Mouse (Mus musculus): Measurements from ENCODE around the gene Evi5.
A peak's percentile ranks its signal among the peaks of the same experiment; 100 is the strongest.

The Evi5 gene

GRCm38 (mm10) chr5:107801234-107801633 is 73.7 kb downstream of the Evi5 start:
- no peak for DNase-seq

DNA sequence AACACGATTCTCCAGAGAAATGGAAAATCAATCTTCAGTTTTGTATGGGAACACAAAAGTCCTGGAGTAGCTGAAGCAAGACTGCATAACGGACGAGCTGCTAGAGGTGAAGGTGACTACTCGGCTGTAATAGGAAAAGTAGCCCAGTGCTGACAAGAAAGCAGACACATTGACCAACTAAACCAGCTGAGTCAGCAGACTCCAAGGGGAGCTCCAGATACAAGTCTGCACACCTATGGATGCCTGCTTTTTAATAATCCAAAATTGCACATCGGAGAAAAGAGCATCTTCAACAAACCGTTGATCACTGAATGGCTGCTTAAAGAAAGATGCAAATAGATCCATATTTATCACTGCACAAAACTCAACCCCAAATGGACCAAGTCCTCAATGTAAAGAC is 76.6 kb downstream of the Evi5 start:
- no peak for DNase-seq

- DNase-seq, result peak in 1 of 2 experiments; percentile 3
These were observed 81.0 kb downstream of the Evi5 start for GRCm38 (mm10) chr5:107793927-107794326.

GRCm38 (mm10) chr5:107793258-107793657 is 81.6 kb downstream of the Evi5 start:
- peak; percentile 54 to 61 for DNase-seq

DNA sequence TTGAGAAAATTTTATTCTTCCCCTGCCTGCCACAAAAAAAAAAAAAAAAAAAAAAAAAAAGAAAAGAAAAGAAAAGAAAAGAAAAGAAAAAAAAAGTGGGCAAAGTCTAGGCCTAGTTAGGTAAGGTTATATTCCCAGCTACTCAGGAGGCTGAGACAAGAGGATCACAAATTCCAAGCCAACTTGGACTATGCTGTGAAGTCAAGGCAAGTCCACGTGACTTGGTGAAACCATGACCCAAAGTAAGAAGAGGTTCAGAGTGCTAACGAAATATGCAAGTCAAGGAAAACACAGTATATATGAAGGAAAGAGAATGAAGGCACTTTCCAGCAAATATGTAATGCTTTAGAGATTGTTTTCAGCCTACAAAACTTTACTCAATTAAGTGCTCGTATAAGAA is 82.4 kb downstream of the Evi5 start:
- DNase-seq, result no peak

DNA sequence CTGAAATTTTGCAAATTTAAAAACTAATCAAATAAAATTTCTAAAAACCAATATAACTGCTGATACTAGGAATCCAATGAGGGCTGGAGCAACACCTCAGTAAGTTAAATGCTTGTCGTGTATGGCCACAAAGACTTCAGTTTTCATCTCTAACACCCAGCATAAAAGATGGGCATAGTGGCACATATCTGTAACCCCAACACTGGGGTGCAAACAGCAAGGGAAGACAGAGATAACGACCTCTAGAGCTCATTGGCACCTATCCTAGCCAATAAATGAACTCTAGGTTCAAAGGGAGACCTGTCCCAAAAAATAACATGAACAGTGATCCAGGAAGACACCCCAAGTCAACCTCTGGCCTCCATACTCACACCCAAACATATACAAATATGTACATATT is 82.9 kb downstream of the Evi5 start:
- DNase-seq, result no peak

GRCm38 (mm10) chr5:107789492-107789891 is 85.4 kb downstream of the Evi5 start:
- DNase-seq, result no peak

DNA sequence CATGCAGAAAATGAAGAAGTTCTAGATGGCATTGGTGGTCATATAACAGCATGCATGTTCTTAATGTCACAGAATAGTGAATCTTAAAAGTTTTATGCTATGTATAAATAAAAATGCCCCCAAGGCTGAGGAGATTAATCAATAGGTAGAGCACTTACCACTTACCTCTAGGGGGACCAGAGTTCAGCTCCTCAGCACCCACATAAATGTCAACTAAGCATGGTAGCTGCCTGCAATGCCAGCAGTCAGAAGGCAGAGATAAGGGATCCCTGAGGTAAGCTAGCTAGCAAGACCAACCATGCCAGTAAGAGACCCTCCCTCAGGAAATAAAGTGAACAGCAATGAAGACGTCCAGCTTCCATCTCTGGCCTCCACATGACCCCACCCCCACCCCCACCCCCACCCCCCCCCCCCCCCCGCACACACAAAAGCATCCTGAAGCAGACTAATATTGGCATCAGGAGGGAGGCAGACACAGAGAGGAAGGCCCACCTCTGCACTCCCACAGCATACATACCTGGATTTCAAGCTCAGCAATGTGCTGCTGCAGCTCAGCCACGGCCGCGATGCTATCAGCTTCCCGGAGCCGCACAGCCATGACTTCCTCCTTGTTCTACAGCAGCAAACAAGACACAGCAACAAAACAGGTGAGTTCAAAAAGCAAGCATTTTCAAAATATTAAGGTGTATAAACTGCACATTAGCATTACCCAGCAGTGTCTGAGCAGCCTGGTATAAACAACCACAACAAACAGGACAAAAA is 87.0 kb downstream of the Evi5 start:
- DNase-seq, result no peak

GRCm38 (mm10) chr5:107782360-107782759 is 92.5 kb downstream of the Evi5 start:
- no peak for DNase-seq

DNA sequence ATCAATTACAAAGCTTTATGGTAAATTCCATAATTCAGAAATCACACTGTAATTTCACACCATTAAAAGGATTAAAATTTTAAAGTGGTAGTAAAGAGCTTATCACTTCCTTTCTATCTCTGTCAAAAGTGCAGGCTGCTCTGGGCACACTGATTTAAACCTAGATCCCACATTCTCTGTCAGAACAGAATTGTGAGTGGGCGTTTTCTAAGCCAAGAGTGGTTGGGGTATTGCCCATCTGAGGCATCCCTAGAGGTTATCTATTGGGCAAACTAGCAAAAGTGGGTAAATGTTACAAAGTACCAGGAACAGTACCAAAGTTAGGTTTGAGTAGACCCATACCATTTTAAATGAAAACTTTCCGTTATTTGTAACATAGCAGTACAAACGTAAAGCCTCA is 96.1 kb downstream of the Evi5 start:
- DNase-seq, result no peak

- DNase-seq, result no peak
These were observed 97.4 kb downstream of the Evi5 start for GRCm38 (mm10) chr5:107777545-107777830.

- no peak for DNase-seq
These were observed 97.9 kb downstream of the Evi5 start for GRCm38 (mm10) chr5:107776777-107777544.

DNA sequence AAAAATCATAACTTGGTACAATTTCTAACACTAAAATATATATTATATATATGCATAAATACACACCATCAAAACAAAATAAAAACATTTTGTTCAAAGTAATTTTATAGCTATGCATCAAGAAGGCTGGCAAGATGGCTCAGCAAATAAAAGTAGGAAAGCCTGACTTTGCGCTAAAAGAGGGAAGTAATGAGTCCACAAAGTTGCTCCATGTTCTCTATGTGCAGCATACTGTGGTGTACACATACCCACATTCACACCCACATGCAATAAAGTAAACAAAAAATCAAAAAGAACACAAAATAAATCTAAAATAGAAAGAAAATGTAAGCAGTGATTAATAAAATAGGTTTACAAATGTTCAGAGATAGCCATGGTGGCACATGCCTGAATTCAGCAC is 99.0 kb downstream of the Evi5 start:
- DNase-seq, result no peak

- DNase-seq, result no peak
These were observed 102.9 kb downstream of the Evi5 start for GRCm38 (mm10) chr5:107772049-107772448.

GRCm38 (mm10) chr5:107768224-107768623 is 106.7 kb downstream of the Evi5 start:
- DNase-seq, result no peak

GRCm38 (mm10) chr5:107765946-107766345 is 109.0 kb downstream of the Evi5 start:
- no peak for DNase-seq

- no peak for DNase-seq
These were observed 110.4 kb downstream of the Evi5 start for GRCm38 (mm10) chr5:107764486-107764885.

GRCm38 (mm10) chr5:107763674-107764073 is 111.2 kb downstream of the Evi5 start:
- no peak for DNase-seq

GRCm38 (mm10) chr5:107759121-107759520 is 115.8 kb downstream of the Evi5 start:
- DNase-seq, result no peak

GRCm38 (mm10) chr5:107756072-107756471 is 118.8 kb downstream of the Evi5 start:
- no peak for DNase-seq

DNA sequence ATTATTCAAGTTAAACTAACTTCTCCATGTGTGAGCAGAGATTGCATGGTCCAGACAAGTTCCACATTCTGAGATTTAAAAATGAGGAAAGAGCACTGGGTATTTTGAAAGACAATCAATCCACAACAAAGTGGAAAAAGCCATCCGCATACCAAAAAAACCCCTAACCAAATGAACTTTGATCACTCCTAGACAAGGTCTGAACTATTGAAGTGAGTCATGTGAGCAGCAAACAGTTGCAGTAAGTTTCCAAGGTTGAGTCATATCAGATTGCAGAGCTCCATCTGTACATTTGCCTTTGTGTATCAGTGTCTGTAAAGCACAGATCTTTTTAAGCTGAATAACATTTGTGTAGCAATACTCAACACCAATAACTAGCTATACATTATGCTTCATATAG is 120.2 kb downstream of the Evi5 start:
- DNase-seq, result no peak

DNA sequence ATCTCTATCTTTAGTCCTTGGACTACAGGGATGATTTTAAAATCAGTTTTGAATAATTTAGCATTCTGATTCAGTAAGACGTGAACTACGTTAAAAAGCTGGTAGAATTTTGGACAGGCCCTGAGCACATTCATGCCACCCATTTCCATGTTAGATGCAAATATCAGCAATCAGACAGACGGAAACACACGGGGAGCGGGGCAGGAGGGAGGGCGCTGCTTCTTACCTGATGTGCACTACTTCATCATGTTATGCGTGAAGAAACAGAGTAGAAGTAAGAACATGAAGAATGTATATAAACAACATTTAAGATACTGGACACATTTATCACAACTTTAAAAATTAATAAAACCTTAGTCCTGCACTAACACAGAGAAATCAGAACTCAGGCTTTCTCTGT is 121.3 kb downstream of the Evi5 start:
- no peak for DNase-seq

DNA sequence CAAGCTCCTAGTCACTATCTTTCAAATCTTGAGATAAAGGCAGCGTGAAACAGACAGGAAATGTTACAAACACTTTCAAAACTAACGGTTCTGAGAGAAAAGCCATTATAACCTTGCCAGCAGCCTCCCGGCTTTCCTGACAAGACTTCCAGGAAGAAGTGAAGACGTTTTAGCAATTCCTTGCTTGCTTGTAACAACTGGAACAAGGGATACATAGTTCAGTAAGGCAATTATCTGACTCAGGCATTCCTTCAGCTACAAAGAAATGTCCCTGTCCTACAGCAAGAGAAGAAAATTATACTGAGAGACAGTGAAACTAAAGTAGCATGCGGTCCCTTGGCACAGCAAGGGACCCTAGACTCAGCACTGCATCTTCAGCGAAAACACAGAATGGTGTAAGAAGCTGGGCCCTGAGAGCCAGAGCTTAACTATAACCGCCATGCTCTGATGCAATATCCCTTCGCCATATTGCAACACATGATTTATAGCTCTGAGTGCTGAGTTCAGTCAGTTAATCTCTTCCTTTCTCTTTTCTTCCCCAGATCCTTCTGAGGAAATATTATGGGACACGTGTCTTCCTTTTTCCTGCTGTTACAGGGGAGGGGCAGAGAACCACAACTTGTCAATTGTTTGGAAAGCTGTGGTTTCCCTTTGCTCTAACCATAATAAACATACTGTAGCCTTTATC is 125.5 kb downstream of the Evi5 start:
- peak in 1 of 2 experiments; percentile 33 for DNase-seq

- DNase-seq, result no peak
These were observed 135.9 kb downstream of the Evi5 start for GRCm38 (mm10) chr5:107739023-107739422.

All from lung, adult 18-20 months (tissue).